Mouse (Mus musculus) E14TG2a.4 (cell line): ENCODE data around the gene Dynlt1a.
"Not testable (repeated sequence)": the region's sequence is repeated elsewhere in the genome, so short reads cannot be mapped to it uniquely, and the experiment has no call there.

Experiments used
- H3K27me3 ChIP-seq: 2 replicates; pipeline ENCODE4 v1.6.1; 2014; ENCODE audit warnings: low read length, control low read depth; ENCODE audit not compliant: insufficient read depth
- H3K36me3 ChIP-seq: 2 replicates; pipeline ENCODE4 v1.6.1; 2014; ENCODE audit warnings: low read length, control low read depth; ENCODE audit not compliant: insufficient read depth
- H3K4me1 ChIP-seq: replicated peaks from 2 replicates; pipeline ENCODE4 v1.6.1; 2014; ENCODE audit warnings: low read depth, low read length, control low read depth
- H3K4me3 ChIP-seq: replicated peaks from 2 replicates; pipeline ENCODE4 v1.5.1; 2014; ENCODE audit warnings: mild to moderate bottlenecking, low read length
- H3K9me3 ChIP-seq: 2 replicates; pipeline ENCODE4 v1.6.1; 2014; ENCODE audit warnings: low read length, control low read depth

Gene Dynlt1a

DNA sequence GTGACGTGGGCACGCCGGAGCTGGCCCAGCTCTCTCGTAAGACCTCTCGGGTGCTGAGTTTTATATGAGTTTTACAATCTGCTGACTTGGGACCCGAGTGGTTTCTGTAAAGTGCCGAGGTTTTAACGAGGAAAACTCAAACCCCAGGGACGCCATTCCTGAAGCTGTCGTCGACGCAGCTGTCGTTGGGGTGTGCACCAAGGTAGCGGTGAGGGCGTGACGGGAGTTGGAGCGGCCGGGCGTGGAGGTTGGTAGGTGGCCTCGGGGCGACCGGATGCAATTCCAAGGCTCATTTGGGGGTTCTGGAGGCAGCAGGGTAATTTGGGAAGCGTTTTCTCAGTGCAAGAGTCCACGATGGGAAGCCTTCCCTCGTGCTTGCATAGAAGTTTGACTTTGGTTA is 46.5 kb downstream of the Dynlt1a start:
- peak overlapping the region; percentile 77 for H3K4me3 ChIP-seq
- not testable (repeated sequence) for H3K9me3 ChIP-seq, H3K4me1 ChIP-seq, H3K27me3 ChIP-seq, H3K36me3 ChIP-seq

DNA sequence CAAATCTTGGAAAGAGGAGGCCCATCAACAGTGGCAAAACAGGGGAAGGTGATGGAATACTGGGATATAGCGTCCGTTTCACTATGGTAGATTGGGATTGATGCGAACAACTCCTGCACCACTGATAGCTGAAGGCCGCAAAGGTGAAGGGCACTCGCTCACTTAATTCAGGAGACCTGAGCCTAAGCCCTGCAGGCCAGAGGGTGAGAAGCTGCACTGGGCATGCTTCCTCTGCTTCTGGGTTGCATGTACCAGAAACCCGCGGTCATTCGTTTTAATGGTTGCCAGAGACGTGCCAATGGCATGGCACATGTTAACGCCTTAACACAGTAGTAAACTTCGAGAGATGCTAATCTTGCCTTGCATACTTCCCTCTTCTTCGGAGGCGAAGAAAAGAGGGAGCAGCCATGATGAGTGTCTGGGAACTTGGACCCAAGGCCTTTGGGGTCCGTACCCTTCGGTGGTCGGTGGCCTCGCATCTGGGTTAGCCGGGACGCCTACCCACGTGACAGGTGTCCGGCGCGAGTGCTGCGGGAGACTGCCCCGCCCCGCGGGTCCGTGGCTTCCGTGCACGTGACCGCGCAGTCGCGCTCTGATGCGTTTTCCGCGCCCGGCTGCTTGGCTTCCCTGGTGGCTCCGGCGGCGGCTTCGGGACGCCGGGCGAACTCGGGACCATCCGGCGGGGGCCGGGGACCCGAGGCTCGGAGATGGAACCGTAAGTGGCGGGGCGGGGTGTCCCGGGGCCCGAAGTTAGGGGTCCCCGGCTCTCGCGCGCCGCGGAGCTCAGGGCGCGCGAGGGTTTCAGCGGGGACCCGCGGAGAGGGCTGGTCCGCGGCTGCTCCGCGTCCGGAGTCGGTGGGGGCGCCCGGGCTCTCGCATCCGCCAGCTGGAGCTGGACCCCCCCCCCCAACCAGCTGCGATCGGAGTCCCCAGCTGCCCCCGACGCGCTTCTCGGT is 47.1 kb downstream of the Dynlt1a start:
- H3K9me3 ChIP-seq, H3K4me1 ChIP-seq, H3K27me3 ChIP-seq, H3K36me3 ChIP-seq: not testable (repeated sequence)
- H3K4me3 ChIP-seq: peak overlapping the region; percentile 77

DNA sequence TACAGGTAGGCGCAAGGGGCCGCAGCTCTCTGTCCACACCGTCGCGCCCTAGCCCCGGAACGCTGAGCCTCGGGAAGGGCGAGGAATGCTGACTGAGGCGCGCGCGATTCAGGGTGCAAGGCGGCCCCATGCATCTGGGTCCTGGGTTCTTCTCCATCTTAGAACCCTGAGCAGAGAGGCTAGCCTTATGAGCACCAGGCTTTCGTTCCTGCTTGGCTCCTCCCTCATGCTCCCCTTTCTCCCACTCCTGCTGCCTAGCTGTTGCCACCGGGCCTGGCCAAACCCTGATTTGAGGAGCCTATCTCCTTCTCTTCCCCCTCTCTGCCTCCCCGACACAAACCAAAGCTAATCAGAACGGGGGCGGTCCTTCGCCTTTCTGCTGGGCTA is 60.2 kb downstream of the Dynlt1a start:
- not testable (repeated sequence) for H3K36me3 ChIP-seq, H3K27me3 ChIP-seq, H3K4me1 ChIP-seq, H3K9me3 ChIP-seq
- peak overlapping the region; percentile 67 for H3K4me3 ChIP-seq

DNA sequence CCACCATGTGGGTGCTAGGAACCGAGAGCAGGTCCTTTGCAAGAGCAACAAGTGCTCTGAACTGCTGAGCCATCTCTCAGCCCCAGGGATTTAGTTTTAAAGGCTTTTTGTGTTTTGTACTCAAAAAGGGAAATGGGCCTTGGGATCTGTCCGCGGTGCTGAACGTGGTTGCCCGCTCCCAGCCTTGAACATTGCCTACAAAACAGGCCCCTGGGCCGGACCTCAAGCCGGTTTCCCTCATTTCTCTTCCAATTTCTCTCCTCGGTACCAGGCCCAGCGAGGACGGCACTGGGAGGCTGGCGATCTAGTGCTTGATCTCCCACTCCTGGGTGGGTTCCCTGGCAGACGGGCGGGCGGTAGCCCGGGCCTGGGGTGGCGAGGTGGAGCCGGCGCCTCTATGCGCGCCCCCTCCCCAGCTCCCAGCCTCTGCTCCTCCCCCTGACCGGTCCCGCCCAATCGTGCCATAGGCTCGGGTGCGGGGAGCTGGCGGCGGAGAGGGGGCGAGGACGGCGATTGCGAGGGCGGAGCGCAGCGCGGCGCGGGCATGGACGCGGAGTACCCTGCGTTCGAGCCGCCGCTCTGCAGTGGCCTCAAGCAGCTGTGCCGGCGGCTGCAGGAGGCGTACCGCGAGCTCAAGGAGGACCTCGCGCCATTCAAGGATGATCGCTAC is 60.8 kb downstream of the Dynlt1a start, which contains the start of gene Tmem181a:
Gene Tmem181a (plus strand): TSS at position 461 of the 670 bp plus-strand sequence.
- not testable (repeated sequence) for H3K36me3 ChIP-seq, H3K27me3 ChIP-seq

More for the DNA sequence above, 60.8 kb downstream of the Dynlt1a start, which contains the start of gene Tmem181a:
- H3K9me3 ChIP-seq, H3K4me1 ChIP-seq: not testable (repeated sequence)
- peak within 1 kb of the TSS; percentile 67 for H3K4me3 ChIP-seq
